Mouse (Mus musculus) CH12.LX (cell line): ENCODE results near the gene 1600014C23Rik. TPM values are rescaled to one million over a fixed set of nuclear protein-coding genes. Genes with fewer than 3 reads are reported as not detected.

ENCODE experiments used
- DNase-seq: peaks from one replicate; pipeline ENCODE4 v3.0.0-alpha.2; 2013; ENCODE audit errors: extremely low read depth
- H3K27ac ChIP-seq: 2 replicates; pipeline ENCODE4 v1.5.1; 2012; ENCODE audit warnings: low read depth, mild to moderate bottlenecking, control low read depth, moderate library complexity; ENCODE audit not compliant: insufficient read depth
- H3K27me3 ChIP-seq: replicated peaks from 2 replicates; pipeline ENCODE3; 2012; ENCODE audit warnings: inconsistent platforms
- H3K36me3 ChIP-seq, 2 experiments: replicated peaks in 1 of 2; 2 replicates each; pipeline versions ENCODE3 to v1.6.1; 2012; ENCODE audit warnings: inconsistent platforms in 1 of 2, low read length in 1 of 2, mild to moderate bottlenecking in 1 of 2, mixed read lengths in 1 of 2, moderate library complexity in 1 of 2; ENCODE audit not compliant: control insufficient read depth in 1 of 2, insufficient read depth in 1 of 2
- H3K4me1 ChIP-seq, 2 experiments: 2 replicates each; pipeline ENCODE4 v1.6.1; 2012; ENCODE audit warnings: inconsistent platforms in 1 of 2, moderate library complexity in 1 of 2; ENCODE audit not compliant: insufficient read depth in 2 of 2, control insufficient read depth in 1 of 2
- H3K4me2 ChIP-seq: 2 replicates; pipeline ENCODE4 v1.6.1; 2012; ENCODE audit warnings: low read depth, mild to moderate bottlenecking, control low read depth; ENCODE audit not compliant: poor library complexity, insufficient read depth, severe bottlenecking
- H3K4me3 ChIP-seq, 3 experiments: fragments of 150-350 bp in 1 of 3; sonication (generic) in 1 of 3; replicated peaks in 1 of 3; 2 replicates each; pipeline versions ENCODE3 to v1.5.1; 2011 to 2012; ENCODE audit warnings: low read depth in 2 of 3, low read length in 2 of 3, mild to moderate bottlenecking in 2 of 3, moderate library complexity in 2 of 3, control low read depth in 1 of 3, improper control_type of control experiment in 1 of 3, inconsistent platforms in 1 of 3, mixed read lengths in 1 of 3; ENCODE audit not compliant: poor library complexity in 1 of 3
- H3K79me2 ChIP-seq: replicated peaks from 2 replicates; pipeline ENCODE4 v1.6.1; 2012; ENCODE audit warnings: mild to moderate bottlenecking, moderate library complexity; ENCODE audit not compliant: control insufficient read depth, poor library complexity, insufficient read depth, severe bottlenecking; ENCODE audit errors: extremely low read depth
- H3K9ac ChIP-seq: 2 replicates; pipeline ENCODE4 v1.6.1; 2012; ENCODE audit warnings: low read depth, mild to moderate bottlenecking, control low read depth, moderate library complexity; ENCODE audit not compliant: insufficient read depth
- H3K9me3 ChIP-seq: replicated peaks from 2 replicates; pipeline ENCODE3; 2012; ENCODE audit warnings: low read length, inconsistent platforms, mixed read lengths
- BHLHE40 ChIP-seq: IDR thresholded peaks from 2 replicates; pipeline ENCODE4 v1.6.1; 2011; ENCODE audit warnings: mild to moderate bottlenecking, low read depth, low read length, improper control_type of control experiment
- CHD2 ChIP-seq: IDR thresholded peaks from 2 replicates; pipeline ENCODE4 v1.6.1; 2011; ENCODE audit warnings: low read length, improper control_type of control experiment
- CTCF ChIP-seq, 2 experiments: IDR thresholded peaks in 1 of 2; conservative IDR thresholded peaks in 1 of 2; 2 replicates each; pipeline ENCODE4 v1.5.1; 2011 to 2012; ENCODE audit warnings: low read depth in 2 of 2, low read length in 2 of 2, improper control_type of control experiment in 1 of 2, inconsistent platforms in 1 of 2, mild to moderate bottlenecking in 1 of 2, moderate library complexity in 1 of 2
- ELF1 ChIP-seq: IDR thresholded peaks from 2 replicates; pipeline ENCODE4 v1.6.1; 2014; ENCODE audit warnings: low read depth, mild to moderate bottlenecking, inconsistent platforms, low read length, improper control_type of control experiment
- EP300 ChIP-seq: IDR thresholded peaks from 2 replicates; pipeline ENCODE4 v1.6.1; 2011; ENCODE audit warnings: low read length, improper control_type of control experiment
- ETS1 ChIP-seq: conservative IDR thresholded peaks from 2 replicates; pipeline ENCODE4 v1.6.1; 2012; ENCODE audit warnings: low read depth, mild to moderate bottlenecking, inconsistent platforms, low read length, improper control_type of control experiment, moderate library complexity
- HCFC1 ChIP-seq: IDR thresholded peaks from 2 replicates; pipeline ENCODE4 v1.6.1; 2012; ENCODE audit warnings: low read depth, mild to moderate bottlenecking, inconsistent platforms, low read length, improper control_type of control experiment
- IRF4 ChIP-seq: IDR thresholded peaks from 2 replicates; pipeline ENCODE4 v1.6.1; 2014; ENCODE audit warnings: low read depth, mild to moderate bottlenecking, inconsistent platforms, low read length, improper control_type of control experiment
- JUN ChIP-seq: IDR thresholded peaks from 2 replicates; pipeline ENCODE4 v1.6.1; 2011; ENCODE audit warnings: low read depth, mild to moderate bottlenecking, low read length, improper control_type of control experiment, moderate library complexity; ENCODE audit not compliant: insufficient read depth
- JUND ChIP-seq: conservative IDR thresholded peaks from 2 replicates; pipeline ENCODE4 v1.6.1; 2011; ENCODE audit warnings: low read depth, low read length, improper control_type of control experiment
- MAFK ChIP-seq: IDR thresholded peaks from 2 replicates; pipeline ENCODE4 v1.6.1; 2011; ENCODE audit warnings: low read length, improper control_type of control experiment; ENCODE audit not compliant: insufficient replicate concordance
- MEF2A ChIP-seq: IDR thresholded peaks from 2 replicates; pipeline ENCODE4 v1.6.1; 2014; ENCODE audit warnings: low read depth, mild to moderate bottlenecking, inconsistent platforms, low read length, improper control_type of control experiment, borderline replicate concordance
- MXI1 ChIP-seq: IDR thresholded peaks from 2 replicates; pipeline ENCODE4 v1.6.1; 2011; ENCODE audit warnings: mild to moderate bottlenecking, low read depth, low read length, improper control_type of control experiment
- POLR2AphosphoS2 ChIP-seq: IDR thresholded peaks from 2 replicates; pipeline ENCODE4 v1.6.1; 2011; ENCODE audit warnings: low read depth, low read length, improper control_type of control experiment
- RAD21 ChIP-seq: IDR thresholded peaks from 2 replicates; pipeline ENCODE4 v1.6.1; 2011; ENCODE audit warnings: low read depth, mild to moderate bottlenecking, low read length, improper control_type of control experiment, moderate library complexity
- SMC3 ChIP-seq: IDR thresholded peaks from 2 replicates; pipeline ENCODE4 v1.6.1; 2011; ENCODE audit warnings: low read depth, low read length, improper control_type of control experiment
- TBP ChIP-seq: conservative IDR thresholded peaks from 2 replicates; pipeline ENCODE4 v1.6.1; 2011; ENCODE audit warnings: low read depth, low read length, improper control_type of control experiment
- TCF12 ChIP-seq: IDR thresholded peaks from 2 replicates; pipeline ENCODE4 v1.6.1; 2014; ENCODE audit warnings: low read depth, mild to moderate bottlenecking, inconsistent platforms, low read length, improper control_type of control experiment
- UBTF ChIP-seq: IDR thresholded peaks from 2 replicates; pipeline ENCODE4 v1.6.1; 2012; ENCODE audit warnings: low read depth, mild to moderate bottlenecking, inconsistent platforms, low read length, improper control_type of control experiment, moderate library complexity
- USF2 ChIP-seq: conservative IDR thresholded peaks from 2 replicates; pipeline ENCODE4 v1.6.1; 2011; ENCODE audit warnings: low read depth, low read length, improper control_type of control experiment
- ZC3H11A ChIP-seq: IDR thresholded peaks from 2 replicates; pipeline ENCODE4 v1.6.1; 2012; ENCODE audit warnings: low read depth, mild to moderate bottlenecking, inconsistent platforms, low read length, improper control_type of control experiment
- ZKSCAN1 ChIP-seq: IDR thresholded peaks from 2 replicates; pipeline ENCODE4 v1.6.1; 2012; ENCODE audit warnings: low read depth, inconsistent platforms, low read length, improper control_type of control experiment, borderline replicate concordance
- dilution Hi-C: fragments of 300-500 bp; cut with MboI; formaldehyde crosslinking; loops from 2 replicates; pipeline ENCODE4 v1.14.3; 2020; ENCODE audit warnings: low sequenced_read_pairs; ENCODE audit not compliant: extremely low pct_unique_long_range_greater_than_20kb, extremely low pct_ligation_motif_present
- in situ Hi-C: fragments of 300-500 bp; cut with MboI; formaldehyde crosslinking; loops from 3 replicates; pipeline ENCODE4 v1.14.3; 2019; ENCODE audit warnings: low sequenced_read_pairs, low pct_ligation_motif_present, low pct_unique_long_range_greater_than_20kb, mixed read lengths
- polyA plus RNA-seq: library from polyadenylated mRNA; unstranded; fragments of >175 nt; gene quantifications from 2 replicates; pipeline ENCODE4 v1.2.1, GENCODE M21; 2012; ENCODE audit warnings: low read depth; ENCODE audit not compliant: insufficient read length
- total RNA-seq, 2 experiments: library from RNA; depleted of rRNA; stranded (reverse); fragments of 300-350 nt in 1 of 2; fragments of >200 nt in 1 of 2; gene quantifications; 2 replicates each; pipeline ENCODE4 v1.2.3; 2012 to 2014

1600014C23Rik gene
- total and polyA plus RNA-seq, 3 experiments, result 0.38 TPM; not detected in 2

DNA sequence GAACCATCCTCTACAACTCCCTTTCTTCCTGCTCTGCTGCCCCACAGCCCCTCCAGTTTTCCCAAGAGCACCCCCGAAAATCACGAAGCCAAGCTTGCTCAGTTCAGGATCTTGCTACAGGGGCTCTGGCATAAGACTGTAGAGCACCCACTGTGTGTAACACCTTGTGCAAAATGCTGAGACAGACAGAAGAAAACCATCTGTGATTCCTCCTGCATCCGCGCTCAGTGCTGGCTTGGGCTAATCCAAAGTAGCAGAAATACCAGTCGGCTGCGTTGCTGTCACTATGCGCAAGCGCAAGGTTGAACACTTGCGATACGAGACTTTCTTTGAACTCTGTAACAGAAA is 9.1 kb downstream of the 1600014C23Rik start:
- dilution Hi-C loops (no loop called here), in situ Hi-C loops (no loop called here)
- no peak for DNase-seq
- Histone ChIP-seq H3K9ac (no peak overlapping the region), H3K79me2 (no peaks in the 10 kb centered on the region), H3K4me2 (no peak overlapping the region), H3K4me1 (peaks cover 0 to 11% of the 10 kb centered on the region in 2 experiments; a peak in 2 of 4 replicates), H3K27me3 (peaks cover 52% of the 10 kb centered on the region), H3K9me3 (peaks cover 3% of the 10 kb centered on the region), H3K36me3 (no peaks in the 10 kb centered on the region), H3K4me3 (no peak overlapping the region), H3K27ac (no peak overlapping the region)
- TF ChIP-seq ETS1 (no peak), IRF4 (no peak), CHD2 (no peak), UBTF (no peak), BHLHE40 (no peak), SMC3 (no peak), TCF12 (no peak), MXI1 (no peak), MAFK (no peak), HCFC1 (no peak), USF2 (no peak), ELF1 (no peak), JUN (no peak), MEF2A (no peak), TBP (no peak), EP300 (no peak), JUND (no peak), RAD21 (no peak), ZC3H11A (no peak)

DNA sequence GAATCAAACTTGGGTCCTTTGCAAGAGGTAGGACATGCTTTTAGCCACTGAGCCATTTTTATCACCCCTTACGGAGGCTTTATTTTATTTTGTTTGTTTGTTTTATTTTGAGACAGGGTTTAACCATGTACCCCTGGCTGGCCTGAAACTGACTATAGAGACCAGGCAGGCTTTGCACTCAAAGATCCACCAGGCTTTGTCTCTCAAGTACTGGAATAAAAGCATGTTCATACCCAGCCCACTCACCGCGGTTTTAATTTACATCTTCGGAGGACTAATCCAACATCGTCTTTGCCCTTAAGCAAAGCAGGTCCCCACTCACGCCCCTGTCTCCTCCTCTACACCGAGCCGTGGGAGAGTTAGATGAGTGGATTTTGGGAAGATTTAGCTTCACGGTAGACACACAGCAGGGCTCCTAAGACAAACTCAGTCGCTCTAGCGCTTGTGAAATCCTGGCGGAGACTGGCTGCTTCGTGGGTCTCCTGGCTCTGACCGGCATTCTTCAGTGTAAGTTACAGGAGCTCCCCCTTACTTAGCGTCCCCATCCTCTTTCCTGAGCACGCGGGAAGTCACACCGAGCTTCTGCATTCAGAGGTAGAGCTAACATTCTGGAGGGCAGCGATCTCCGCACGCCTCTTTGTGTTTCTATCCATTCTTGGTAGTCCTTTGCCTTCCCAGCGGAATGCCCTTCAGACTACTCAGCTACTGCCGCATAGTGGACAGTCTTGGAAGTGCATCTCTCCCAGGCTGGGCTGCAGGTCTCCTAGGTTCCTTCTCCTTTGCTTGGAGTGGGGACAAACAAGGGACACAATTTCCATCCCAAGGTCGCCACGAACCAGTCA is 9.7 kb downstream of the 1600014C23Rik start:
- Histone ChIP-seq H3K36me3 (no peaks in the 10 kb centered on the region), H3K27ac (no peak overlapping the region), H3K9ac (no peak overlapping the region), H3K79me2 (no peaks in the 10 kb centered on the region), H3K9me3 (peaks cover 3% of the 10 kb centered on the region), H3K4me1 (peaks cover 0 to 11% of the 10 kb centered on the region in 2 experiments; a peak in 2 of 4 replicates), H3K4me2 (no peak overlapping the region), H3K27me3 (peaks cover 49% of the 10 kb centered on the region)
- peak; percentile 60 for DNase-seq
- dilution Hi-C loops, result no loop called here
- in situ Hi-C loops, result no loop called here
- no peak for TF ChIP-seq POLR2AphosphoS2
- peak; percentile 91 to 99 for TF ChIP-seq CTCF (conservative IDR thresholded peaks at IDR 0.05 in 1 of 2, IDR thresholded peaks at IDR 0.05 in 1 of 2; ENCODE audit: low read depth in 2 of 2, low read length in 2 of 2)
- no peak for TF ChIP-seq MEF2A
- peak; percentile 76 for TF ChIP-seq RAD21
- TF ChIP-seq SMC3, result peak; percentile 65
- no peak for TF ChIP-seq EP300
- TF ChIP-seq ZKSCAN1, result no peak
- TF ChIP-seq, all 38 proteins: peak for 3
- H3K4me3 ChIP-seq, result no peak overlapping the region
